Comparison of ENCODE assay signal across 8 mouse cellular contexts in the genomic region with DNA sequence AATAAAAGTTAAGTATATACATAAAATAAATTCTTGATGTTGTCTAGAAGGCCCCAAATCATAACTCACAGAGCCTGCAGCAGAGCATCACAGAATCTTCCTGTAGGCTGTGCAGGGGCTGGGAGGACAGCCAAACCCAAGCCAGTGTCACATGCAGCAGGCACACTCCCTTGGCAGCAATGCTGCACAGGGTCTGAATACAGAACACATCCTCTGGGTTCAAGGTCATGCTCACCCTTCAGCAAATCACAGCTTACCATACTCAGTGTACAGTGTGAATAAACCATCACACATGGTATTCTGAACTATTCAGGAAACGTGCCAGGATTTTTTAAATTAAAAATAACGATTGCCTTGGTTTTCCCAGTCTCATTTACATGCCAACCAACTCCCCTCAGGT. TPM values are rescaled to one million over a fixed set of nuclear protein-coding genes. Genes with fewer than 3 reads are reported as not detected.
DNase-seq lines count a peak whose midpoint lies in the region; ATAC-seq and TF ChIP-seq lines count a peak whose summit lies in the region.

No protein-coding gene starts in this region.

- ATAC-seq in midbrain, embryonic 12.5 days (ENCODE audit: low FRiP score, low read depth), result no peak
- ATAC-seq in midbrain, embryonic 11.5 days (ENCODE audit: low FRiP score), result no peak
- peak; percentile 71; the same call in 1 of the 2 replicates for ATAC-seq in embryonic facial prominence, embryonic 11.5 days (replicated peaks; ENCODE audit: insufficient number of reproducible peaks, low FRiP score, low TSS enrichment, low read depth)
- 0 out of 2 replicates have a peak, but pooled peaks have one; percentile 51 for ATAC-seq in heart, embryonic 12.5 days (ENCODE audit: insufficient number of reproducible peaks, low FRiP score)

- 68% methylated on average over 2 of the region's 2 CpGs for WGBS in midbrain, embryonic 12.5 days
- WGBS in midbrain, embryonic 11.5 days, result 85% methylated on average over 2 of the region's 2 CpGs
- WGBS in embryonic facial prominence, embryonic 11.5 days, result 25% methylated on average over 2 of the region's 2 CpGs
- 59% methylated on average over 2 of the region's 2 CpGs for WGBS in heart, embryonic 12.5 days
- whole genome bisulfite sequencing in olfactory bulb, adult 2 months, result 14% methylated on average over 2 of the region's 2 CpGs

- H3K4me2 ChIP-seq in midbrain, embryonic 12.5 days (replicated peaks), result no peak overlapping the region
- no peak overlapping the region for H3K4me2 ChIP-seq in midbrain, embryonic 11.5 days
- no peak overlapping the region for H3K4me2 ChIP-seq in embryonic facial prominence, embryonic 11.5 days (ENCODE audit: low read depth, low read length)
- H3K4me2 ChIP-seq in heart, embryonic 12.5 days, result no peak overlapping the region

- DNase-seq in midbrain, embryonic 11.5 days (ENCODE audit: low spot score, missing footprints), result no peak
- peak; percentile 36 for DNase-seq in embryonic facial prominence, embryonic 11.5 days (ENCODE audit: low spot score)
- peak; percentile 50 for DNase-seq in kidney, postnatal 10 days
- DNase-seq in spleen, adult 12 weeks (ENCODE audit: low spot score), result no peak
- no peak for DNase-seq in spleen, adult 18-20 months

- TF ChIP-seq POLR2A in olfactory bulb, adult 2 months (IDR thresholded peaks at IDR 0.05; ENCODE audit: insufficient read depth, low read depth, low read length), result no peak

- H3K9ac ChIP-seq in midbrain, embryonic 12.5 days (replicated peaks), result no peak overlapping the region
- H3K9ac ChIP-seq in midbrain, embryonic 11.5 days (ENCODE audit: low read length), result no peak overlapping the region
- 0 out of 2 replicates have a peak overlapping the region, but pooled peaks have one; percentile 7 for H3K9ac ChIP-seq in embryonic facial prominence, embryonic 11.5 days (replicated peaks; ENCODE audit: low read length)
- H3K9ac ChIP-seq in heart, embryonic 12.5 days, result no peak overlapping the region

- H3K27me3 ChIP-seq in midbrain, embryonic 12.5 days, result no peaks in the 10 kb centered on the region
- no peaks in the 10 kb centered on the region for H3K27me3 ChIP-seq in midbrain, embryonic 11.5 days (ENCODE audit: control insufficient read depth, insufficient read depth, low read length)
- H3K27me3 ChIP-seq in embryonic facial prominence, embryonic 11.5 days (ENCODE audit: control insufficient read depth, insufficient read depth, low read length), result no peaks in the 10 kb centered on the region
- no peaks in the 10 kb centered on the region for H3K27me3 ChIP-seq in heart, embryonic 12.5 days (replicated peaks)

- no peaks in the 10 kb centered on the region for H3K9me3 ChIP-seq in midbrain, embryonic 12.5 days
- no peaks in the 10 kb centered on the region for H3K9me3 ChIP-seq in midbrain, embryonic 11.5 days (ENCODE audit: control insufficient read depth, low read length)
- no peaks in the 10 kb centered on the region for H3K9me3 ChIP-seq in embryonic facial prominence, embryonic 11.5 days (replicated peaks; ENCODE audit: control insufficient read depth, low read length)
- no peaks in the 10 kb centered on the region for H3K9me3 ChIP-seq in heart, embryonic 12.5 days (replicated peaks)

- no peaks in the 10 kb centered on the region for H3K36me3 ChIP-seq in midbrain, embryonic 12.5 days
- H3K36me3 ChIP-seq in midbrain, embryonic 11.5 days (ENCODE audit: control insufficient read depth, insufficient read depth, low read length), result no peaks in the 10 kb centered on the region
- no peaks in the 10 kb centered on the region for H3K36me3 ChIP-seq in embryonic facial prominence, embryonic 11.5 days (replicated peaks; ENCODE audit: control insufficient read depth, insufficient read depth, low read depth, low read length)
- H3K36me3 ChIP-seq in heart, embryonic 12.5 days, result no peaks in the 10 kb centered on the region; the same call in 1 of the 2 replicates

- no peak overlapping the region for H3K4me3 ChIP-seq in midbrain, embryonic 12.5 days
- no peak overlapping the region for H3K4me3 ChIP-seq in midbrain, embryonic 11.5 days (ENCODE audit: low read depth, low read length)
- no peak overlapping the region for H3K4me3 ChIP-seq in embryonic facial prominence, embryonic 11.5 days (ENCODE audit: low read depth, low read length)
- no peak overlapping the region for H3K4me3 ChIP-seq in heart, embryonic 12.5 days
- no peak overlapping the region for H3K4me3 ChIP-seq in olfactory bulb, adult 2 months (ENCODE audit: insufficient read depth, low read depth, low read length)

- peaks cover 29% of the 10 kb centered on the region for H3K4me1 ChIP-seq in midbrain, embryonic 12.5 days
- no peaks in the 10 kb centered on the region for H3K4me1 ChIP-seq in midbrain, embryonic 11.5 days (ENCODE audit: control insufficient read depth, insufficient read depth, low read length)
- peaks cover 9% of the 10 kb centered on the region for H3K4me1 ChIP-seq in embryonic facial prominence, embryonic 11.5 days (ENCODE audit: control insufficient read depth, insufficient read depth, low read length)
- peaks cover 49% of the 10 kb centered on the region for H3K4me1 ChIP-seq in heart, embryonic 12.5 days (replicated peaks)
- H3K4me1 ChIP-seq in olfactory bulb, adult 2 months (ENCODE audit: control insufficient read depth, insufficient read depth, low read length), result peaks cover 15% of the 10 kb centered on the region

- H3K27ac ChIP-seq in midbrain, embryonic 12.5 days (replicated peaks), result peak overlapping the region; percentile 35; the same call in 1 of the 2 replicates
- no peak overlapping the region for H3K27ac ChIP-seq in midbrain, embryonic 11.5 days (ENCODE audit: low read depth, low read length)
- peak overlapping the region; percentile 90 for H3K27ac ChIP-seq in embryonic facial prominence, embryonic 11.5 days (replicated peaks; ENCODE audit: low read depth, low read length)
- peak overlapping the region; percentile 75 for H3K27ac ChIP-seq in heart, embryonic 12.5 days (ENCODE audit: poor library complexity, severe bottlenecking)
- H3K27ac ChIP-seq in olfactory bulb, adult 2 months (ENCODE audit: insufficient read depth, low read depth, low read length), result 0 out of 2 replicates have a peak overlapping the region, but pooled peaks have one; percentile 54

- no peak for TF ChIP-seq CTCF in olfactory bulb, adult 2 months (IDR thresholded peaks at IDR 0.05; ENCODE audit: insufficient read depth, low read depth, low read length)

RNA-seq across cellular contexts. Expression of gene Rbfox2, which starts 52.7 kb away (rescaled TPM):
- polyA plus RNA-seq in midbrain, embryonic 12.5 days (2016; fragmentation: Nextera tagmentation; extraction: Ambion mirVana), result 118 and 130 TPM in 2 replicates
- 73.2 and 79.9 TPM in 2 replicates for polyA plus RNA-seq in midbrain, embryonic 11.5 days (2014; fragmentation: Nextera tagmentation; extraction: Ambion mirVana)
- polyA plus RNA-seq in embryonic facial prominence, embryonic 11.5 days (2014; fragmentation: Nextera tagmentation; extraction: Ambion mirVana), result 81.9 and 85.1 TPM in 2 replicates
- polyA plus RNA-seq in heart, embryonic 12.5 days (2016; fragmentation: Nextera tagmentation; extraction: Ambion mirVana), result 87.6 and 97.4 TPM in 2 replicates
- 46.1 TPM in 1 of 2 replicates, not detected in the other for polyA plus RNA-seq in olfactory bulb, adult 2 months (2012; ENCODE audit: insufficient read depth, insufficient read length, low replicate concordance, missing spikeins)

Comparison
In these comparisons a context has a peak if more than half of its experiments do, and no peak if none do; other contexts are left out.
1. ATAC-seq: peak in embryonic facial prominence, embryonic 11.5 days (single experiment) and heart, embryonic 12.5 days (single experiment); none in midbrain, embryonic 12.5 days (single experiment) and midbrain, embryonic 11.5 days (single experiment).
2. DNase-seq: peak in embryonic facial prominence, embryonic 11.5 days (single experiment) and kidney, postnatal 10 days (single experiment); none in midbrain, embryonic 11.5 days (single experiment), spleen, adult 12 weeks (single experiment) and spleen, adult 18-20 months (0 of 2).